Mouse (Mus musculus) liver, postnatal 0 days (tissue): Measurements from ENCODE around the gene Hoxa3.

Experiments
- CTCF ChIP-seq: sonication (generic); IDR thresholded peaks from 2 replicates; pipeline ENCODE4 v1.5.1; 2016; ENCODE audit warnings: antibody characterized with exemption, low read depth
- EP300 ChIP-seq: IDR thresholded peaks from 2 replicates; pipeline ENCODE4 v1.6.1; 2016; ENCODE audit warnings: antibody characterized with exemption, low read depth, mild to moderate bottlenecking

- TF ChIP-seq CTCF = no peak
- no peak for TF ChIP-seq EP300
Observed at GRCm38 (mm10) chr6:52217895-52218642, 4.9 kb upstream of the Hoxa3 start.
